Mouse (Mus musculus): ENCODE measurements around the gene Fpr2. TPM values are rescaled to one million over a fixed set of nuclear protein-coding genes. Genes with fewer than 3 reads are reported as not detected.

Fpr2 gene
- total and polyA plus RNA-seq, 2 experiments = 0.98 to 2.3 TPM

DNA sequence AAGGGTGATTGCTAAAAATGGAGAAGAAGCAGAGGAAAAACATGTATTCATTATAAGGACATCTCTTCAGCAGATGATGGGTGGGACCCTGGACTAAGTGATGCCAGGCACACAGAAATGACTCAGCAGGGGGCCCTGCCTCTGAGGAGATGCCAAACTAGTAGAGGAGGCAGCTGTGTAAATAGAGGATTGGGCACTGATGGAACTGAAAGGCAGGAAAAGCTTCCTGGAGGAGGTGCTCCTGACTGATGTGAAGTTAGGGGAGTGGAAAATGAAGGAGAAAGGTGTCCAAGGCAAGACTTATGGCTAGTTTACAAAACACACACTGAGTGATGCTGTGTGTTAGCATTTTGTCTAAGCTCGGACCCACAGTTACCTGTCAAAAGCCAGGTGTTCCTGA is 30.2 kb upstream of the Fpr2 start:
- no peaks in the 10 kb centered on the region for H3K36me3 ChIP-seq (ENCODE audit: control insufficient read depth, insufficient read depth, low read length)
- H3K79me2 ChIP-seq (ENCODE audit: control insufficient read depth, insufficient read depth, low read length) = no peaks in the 10 kb centered on the region
- no peaks in the 10 kb centered on the region for H3K4me1 ChIP-seq (ENCODE audit: control insufficient read depth, insufficient read depth, low read length)
- no peak for TF ChIP-seq POLR2A (IDR thresholded peaks at IDR 0.05; ENCODE audit: extremely low read depth, insufficient read depth, low read length)
- no peak for TF ChIP-seq CTCF (IDR thresholded peaks at IDR 0.05; ENCODE audit: low read depth, low read length)
- 67% methylated on average over 1 of the region's 1 CpGs for WGBS
- no peak for DNase-seq (ENCODE audit: extremely low read depth, low read depth, low spot score)
- H3K27me3 ChIP-seq (ENCODE audit: control insufficient read depth, insufficient read depth, low read length) = no peaks in the 10 kb centered on the region
- H3K27ac ChIP-seq (replicated peaks; ENCODE audit: insufficient read depth, low read depth, low read length) = no peak overlapping the region
- no peak overlapping the region for H3K4me3 ChIP-seq (ENCODE audit: insufficient read depth, low read depth, low read length)
- no peak overlapping the region for H3K9ac ChIP-seq (ENCODE audit: low read depth, low read length)

DNA sequence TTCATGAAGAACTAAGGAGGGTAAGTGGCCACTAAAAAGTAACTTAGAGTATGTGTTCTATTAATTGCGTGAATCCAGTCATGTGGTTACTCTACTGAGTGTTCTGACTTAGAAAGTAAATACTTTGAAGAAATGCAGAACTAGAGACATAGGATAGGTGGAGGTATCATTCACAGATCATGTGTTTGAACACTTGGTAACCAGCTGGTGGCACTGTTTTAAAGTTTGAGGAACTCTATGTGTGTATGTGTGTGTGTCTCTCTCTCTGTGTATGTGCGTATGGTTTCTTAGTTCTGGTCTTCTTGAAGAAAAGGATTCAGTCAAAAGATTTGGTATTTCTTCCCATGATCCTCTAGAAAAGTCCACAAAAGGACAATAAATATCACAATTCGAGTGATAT is 27.5 kb upstream of the Fpr2 start:
- Histone ChIP-seq H3K36me3 (ENCODE audit: control insufficient read depth, insufficient read depth, low read length) (no peaks in the 10 kb centered on the region), H3K79me2 (ENCODE audit: control insufficient read depth, insufficient read depth, low read length) (no peaks in the 10 kb centered on the region), H3K4me1 (ENCODE audit: control insufficient read depth, insufficient read depth, low read length) (no peaks in the 10 kb centered on the region), H3K9ac (ENCODE audit: low read depth, low read length) (no peak overlapping the region), H3K27me3 (ENCODE audit: control insufficient read depth, insufficient read depth, low read length) (no peaks in the 10 kb centered on the region), H3K27ac (replicated peaks; ENCODE audit: insufficient read depth, low read depth, low read length) (no peak overlapping the region), H3K4me3 (ENCODE audit: insufficient read depth, low read depth, low read length) (no peak overlapping the region)
- TF ChIP-seq POLR2A (IDR thresholded peaks at IDR 0.05; ENCODE audit: extremely low read depth, insufficient read depth, low read length) = no peak
- 0 out of 2 replicates have a peak, but pooled peaks have one; percentile 16 for TF ChIP-seq CTCF (IDR thresholded peaks at IDR 0.05; ENCODE audit: low read depth, low read length)
- 80% methylated on average over 3 of the region's 3 CpGs for WGBS
- no peak for DNase-seq (ENCODE audit: extremely low read depth, low read depth, low spot score)

DNA sequence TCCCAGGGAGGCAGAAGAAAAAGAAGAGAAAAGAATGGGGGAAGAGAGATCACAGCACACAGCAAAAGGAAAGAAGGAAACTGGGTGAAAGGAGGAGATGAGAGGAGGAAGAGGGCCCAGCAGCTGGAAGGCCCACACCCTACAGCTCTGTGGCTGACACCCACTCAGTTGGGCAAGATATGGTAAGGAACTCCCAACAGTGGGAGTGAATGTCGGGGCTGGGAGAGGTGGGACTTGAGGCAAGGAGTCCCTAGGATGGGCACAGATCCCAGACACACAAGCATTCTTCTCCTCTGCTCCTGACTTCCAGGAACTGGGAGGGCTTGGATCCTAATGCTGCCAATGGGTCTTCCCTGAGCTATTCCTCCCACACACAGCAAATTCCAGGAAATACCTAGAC is 25.3 kb upstream of the Fpr2 start:
- H3K79me2 ChIP-seq (ENCODE audit: control insufficient read depth, insufficient read depth, low read length) = no peaks in the 10 kb centered on the region
- H3K9ac ChIP-seq (ENCODE audit: low read depth, low read length) = no peak overlapping the region
- peaks cover 2% of the 10 kb centered on the region; the same call in 1 of the 2 replicates for H3K4me1 ChIP-seq (ENCODE audit: control insufficient read depth, insufficient read depth, low read length)
- TF ChIP-seq CTCF (IDR thresholded peaks at IDR 0.05; ENCODE audit: low read depth, low read length) (no peak), POLR2A (IDR thresholded peaks at IDR 0.05; ENCODE audit: extremely low read depth, insufficient read depth, low read length) (no peak)
- no peak overlapping the region for H3K4me3 ChIP-seq (ENCODE audit: insufficient read depth, low read depth, low read length)
- no peak for DNase-seq (ENCODE audit: extremely low read depth, low read depth, low spot score)
- WGBS = 67% methylated on average over 1 of the region's 1 CpGs
- H3K36me3 ChIP-seq (ENCODE audit: control insufficient read depth, insufficient read depth, low read length) = no peaks in the 10 kb centered on the region
- H3K27ac ChIP-seq (replicated peaks; ENCODE audit: insufficient read depth, low read depth, low read length) = no peak overlapping the region
- H3K27me3 ChIP-seq (ENCODE audit: control insufficient read depth, insufficient read depth, low read length) = no peaks in the 10 kb centered on the region

DNA sequence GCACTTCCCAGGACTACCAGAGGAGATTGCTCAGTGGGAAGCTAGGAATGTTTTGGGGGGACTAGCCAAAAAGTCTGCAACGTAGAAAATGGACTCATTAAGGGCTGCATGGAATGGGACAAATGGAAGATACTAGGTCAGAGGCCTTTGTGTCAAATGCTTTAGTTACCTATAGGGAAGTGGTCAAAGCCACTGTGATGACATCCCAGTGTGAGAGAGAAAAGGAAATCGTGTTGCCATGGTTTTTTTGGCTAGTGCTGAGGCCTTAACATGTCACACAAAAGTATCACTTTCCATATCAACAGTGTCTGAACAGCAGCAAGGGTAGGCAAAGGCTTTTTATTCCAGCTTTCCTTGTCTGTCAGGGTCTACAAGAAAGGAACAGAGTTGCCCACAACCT is 22.5 kb upstream of the Fpr2 start:
- Histone ChIP-seq H3K27ac (replicated peaks; ENCODE audit: insufficient read depth, low read depth, low read length) (no peak overlapping the region), H3K36me3 (ENCODE audit: control insufficient read depth, insufficient read depth, low read length) (no peaks in the 10 kb centered on the region), H3K9ac (ENCODE audit: low read depth, low read length) (no peak overlapping the region), H3K27me3 (ENCODE audit: control insufficient read depth, insufficient read depth, low read length) (no peaks in the 10 kb centered on the region), H3K4me1 (ENCODE audit: control insufficient read depth, insufficient read depth, low read length) (peaks cover 2% of the 10 kb centered on the region; the same call in 1 of the 2 replicates), H3K4me3 (ENCODE audit: insufficient read depth, low read depth, low read length) (no peak overlapping the region), H3K79me2 (ENCODE audit: control insufficient read depth, insufficient read depth, low read length) (no peaks in the 10 kb centered on the region)
- peak; percentile 22 for DNase-seq (ENCODE audit: extremely low read depth, low read depth, low spot score)
- TF ChIP-seq CTCF (IDR thresholded peaks at IDR 0.05; ENCODE audit: low read depth, low read length) = no peak
- TF ChIP-seq POLR2A (IDR thresholded peaks at IDR 0.05; ENCODE audit: extremely low read depth, insufficient read depth, low read length) = no peak
- WGBS = 68% methylated on average over 2 of the region's 2 CpGs

DNA sequence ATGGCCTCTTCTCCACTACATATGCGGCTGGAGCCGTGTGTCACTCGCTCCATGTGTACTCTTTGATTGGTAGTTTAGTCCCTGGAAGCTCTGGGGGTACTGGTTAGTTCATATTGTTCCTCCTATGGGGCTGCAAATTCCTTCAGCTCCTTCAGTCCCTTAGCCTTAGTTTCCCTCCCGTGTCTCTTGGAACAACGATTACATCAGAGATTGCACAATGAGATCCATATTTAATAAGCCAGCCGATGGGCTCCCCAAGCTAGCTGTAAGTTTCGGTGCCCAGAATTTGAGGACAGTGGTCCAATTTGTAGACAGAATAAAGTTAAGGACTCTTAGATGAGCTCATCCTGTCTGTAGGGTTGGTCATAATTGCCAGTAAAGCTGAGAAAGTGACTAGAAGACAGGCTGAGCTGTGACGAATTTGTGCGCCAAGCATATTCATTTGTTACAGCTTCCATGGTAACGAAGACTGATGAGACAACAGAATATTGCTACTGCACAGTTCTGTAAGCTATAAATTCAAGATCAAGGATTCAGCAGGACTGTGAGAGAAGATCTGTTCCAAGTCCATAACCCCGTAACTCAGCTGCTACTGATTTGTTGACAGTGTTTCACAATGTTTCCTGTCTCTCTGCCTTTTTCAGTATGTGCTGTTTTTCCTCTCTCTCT is 20.7 kb upstream of the Fpr2 start:
- no peak for TF ChIP-seq CTCF (IDR thresholded peaks at IDR 0.05; ENCODE audit: low read depth, low read length)
- no peak for TF ChIP-seq POLR2A (IDR thresholded peaks at IDR 0.05; ENCODE audit: extremely low read depth, insufficient read depth, low read length)
- H3K27me3 ChIP-seq (ENCODE audit: control insufficient read depth, insufficient read depth, low read length) = no peaks in the 10 kb centered on the region
- H3K79me2 ChIP-seq (ENCODE audit: control insufficient read depth, insufficient read depth, low read length) = no peaks in the 10 kb centered on the region
- WGBS = 49% methylated on average over 11 of the region's 11 CpGs
- H3K27ac ChIP-seq (replicated peaks; ENCODE audit: insufficient read depth, low read depth, low read length) = no peak overlapping the region
- H3K4me3 ChIP-seq (ENCODE audit: insufficient read depth, low read depth, low read length) = no peak overlapping the region
- H3K4me1 ChIP-seq (ENCODE audit: control insufficient read depth, insufficient read depth, low read length) = peaks cover 2% of the 10 kb centered on the region; the same call in 1 of the 2 replicates
- no peak overlapping the region for H3K9ac ChIP-seq (ENCODE audit: low read depth, low read length)
- peak; percentile 42 for DNase-seq (ENCODE audit: extremely low read depth, low read depth, low spot score)
- H3K36me3 ChIP-seq (ENCODE audit: control insufficient read depth, insufficient read depth, low read length) = no peaks in the 10 kb centered on the region

DNA sequence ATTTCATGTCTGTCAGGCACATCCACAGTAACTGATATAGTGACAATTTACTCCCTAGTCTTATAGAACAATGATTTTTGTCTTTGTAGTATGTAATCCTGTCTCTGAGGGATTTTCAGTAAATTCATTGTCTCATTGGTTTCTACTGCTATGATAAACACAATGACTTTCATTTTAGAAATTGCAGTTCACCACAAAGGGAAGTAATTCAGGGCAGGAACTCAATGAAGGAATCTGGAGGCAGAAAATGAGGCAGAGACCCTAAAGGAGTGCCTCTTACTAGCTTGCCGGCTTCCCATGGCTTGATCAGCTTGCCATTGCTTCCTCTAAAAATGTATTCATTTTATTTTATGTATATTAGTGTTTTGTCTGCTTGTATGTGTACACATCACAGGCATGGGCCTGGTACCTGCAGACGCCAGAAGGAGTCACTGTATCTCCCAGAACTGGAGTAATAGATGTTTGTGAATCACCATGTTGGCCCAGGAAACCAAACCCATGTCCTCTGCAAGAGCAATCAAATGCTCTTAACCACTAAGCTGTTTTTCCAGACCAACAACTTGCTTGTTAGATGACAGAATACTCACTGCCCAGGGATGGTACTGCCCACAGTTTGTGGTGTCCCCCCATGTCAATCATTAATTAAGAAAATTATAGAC is 16.6 kb upstream of the Fpr2 start:
- Histone ChIP-seq H3K36me3 (ENCODE audit: control insufficient read depth, insufficient read depth, low read length) (no peaks in the 10 kb centered on the region), H3K27me3 (ENCODE audit: control insufficient read depth, insufficient read depth, low read length) (no peaks in the 10 kb centered on the region), H3K27ac (replicated peaks; ENCODE audit: insufficient read depth, low read depth, low read length) (0 out of 2 replicates have a peak overlapping the region, but pooled peaks have one; percentile 24), H3K9ac (ENCODE audit: low read depth, low read length) (no peak overlapping the region), H3K4me1 (ENCODE audit: control insufficient read depth, insufficient read depth, low read length) (peaks cover 2% of the 10 kb centered on the region; the same call in 1 of the 2 replicates), H3K79me2 (ENCODE audit: control insufficient read depth, insufficient read depth, low read length) (no peaks in the 10 kb centered on the region), H3K4me3 (ENCODE audit: insufficient read depth, low read depth, low read length) (no peak overlapping the region)
- DNase-seq (ENCODE audit: extremely low read depth, low read depth, low spot score) = no peak
- WGBS = 79% methylated on average over 2 of the region's 2 CpGs
- TF ChIP-seq CTCF (IDR thresholded peaks at IDR 0.05; ENCODE audit: low read depth, low read length) = no peak
- no peak for TF ChIP-seq POLR2A (IDR thresholded peaks at IDR 0.05; ENCODE audit: extremely low read depth, insufficient read depth, low read length)
